Mouse (Mus musculus): ENCODE measurements around the gene Atp6v0e.

Gene Atp6v0e

DNA sequence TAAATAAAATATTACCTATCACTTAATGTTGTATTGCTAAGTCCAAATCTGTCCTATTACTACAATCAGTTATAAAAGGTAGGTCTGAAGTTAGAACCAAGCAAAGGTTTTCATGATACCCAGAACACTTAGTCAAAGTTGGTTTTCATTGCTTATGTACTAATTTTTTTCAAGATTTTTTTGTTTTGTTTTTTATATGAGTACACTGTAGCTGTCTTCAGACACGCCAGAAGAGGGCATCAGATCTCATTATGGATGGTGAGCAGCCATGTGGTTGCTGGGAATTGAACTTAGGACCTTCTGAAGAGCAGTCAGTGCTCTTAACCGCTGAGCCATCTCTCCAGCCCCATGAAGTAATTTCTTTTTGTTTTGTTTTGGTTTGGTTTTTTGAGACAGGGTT lies 54.8 kb downstream of the Atp6v0e start:
- DNase-seq (ENCODE audit: extremely low spot score), result no peak

DNA sequence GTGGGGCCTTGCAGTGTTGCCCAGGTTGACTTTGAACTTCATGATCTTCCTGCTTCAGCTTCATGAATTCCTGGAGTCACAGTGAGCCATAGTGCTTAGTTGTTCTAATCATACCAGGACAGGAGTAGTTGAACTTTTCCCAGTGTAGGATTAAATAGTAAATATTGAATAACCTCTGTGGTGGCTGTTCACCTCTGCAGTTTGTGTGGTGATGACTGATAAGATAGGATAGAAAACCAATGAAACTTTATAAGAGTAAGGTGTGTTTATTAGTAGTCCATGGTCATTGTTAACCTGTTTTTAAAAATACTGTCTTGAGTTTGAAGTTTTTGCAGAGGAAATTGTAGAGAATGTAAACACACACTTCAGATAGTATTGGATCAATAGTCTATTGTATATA lies 56.4 kb downstream of the Atp6v0e start:
- DNase-seq (ENCODE audit: extremely low spot score), result no peak

GRCm38 (mm10) chr17:26721802-26722201 lies 58.8 kb downstream of the Atp6v0e start:
- DNase-seq (ENCODE audit: extremely low spot score), result no peak

DNA sequence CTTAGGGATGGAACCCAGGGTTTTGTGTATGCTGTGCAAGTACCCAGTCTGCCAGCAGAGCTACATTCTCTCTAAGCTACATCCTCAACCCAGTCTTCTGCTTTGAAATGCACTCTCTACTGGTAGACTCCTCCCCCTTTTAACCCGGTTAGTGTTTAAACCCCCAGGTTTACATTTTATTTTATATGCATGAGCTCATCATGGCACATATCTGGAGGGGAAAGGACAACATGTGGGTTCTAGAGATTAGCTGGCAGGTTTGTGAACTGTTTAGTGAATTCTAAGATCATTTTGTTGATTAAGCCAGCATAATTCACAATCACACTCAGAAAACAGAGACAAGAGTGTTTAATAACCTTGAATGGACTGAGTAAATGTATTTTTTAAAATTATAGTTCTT lies 61.8 kb downstream of the Atp6v0e start:
- no peak for DNase-seq (ENCODE audit: extremely low spot score)

DNA sequence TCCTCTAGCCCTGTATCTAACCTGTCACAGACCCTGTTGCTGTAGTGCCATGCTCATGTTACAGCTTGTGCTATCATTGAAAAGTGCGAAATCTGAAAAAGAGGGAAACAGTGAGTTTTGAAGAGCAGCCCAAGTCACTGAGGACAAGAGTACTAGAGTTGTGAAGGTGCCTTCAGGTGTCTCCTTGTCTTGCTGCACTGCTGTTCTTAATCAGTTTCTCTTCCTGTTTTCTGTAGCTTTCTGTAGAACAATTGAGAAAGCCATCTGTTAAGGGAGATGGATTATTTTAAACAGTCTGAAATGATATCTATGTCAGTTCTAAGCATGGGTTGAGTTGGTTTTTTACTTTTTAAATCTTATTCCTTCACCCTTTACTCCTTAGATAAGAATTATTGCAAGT lies 63.6 kb downstream of the Atp6v0e start:
- no peak for DNase-seq (ENCODE audit: extremely low spot score)

GRCm38 (mm10) chr17:26727110-26727755 lies 64.2 kb downstream of the Atp6v0e start:
- no peak for DNase-seq (ENCODE audit: extremely low spot score)

GRCm38 (mm10) chr17:26742581-26742980 lies 79.5 kb downstream of the Atp6v0e start:
- no peak for DNase-seq (ENCODE audit: extremely low spot score)

DNA sequence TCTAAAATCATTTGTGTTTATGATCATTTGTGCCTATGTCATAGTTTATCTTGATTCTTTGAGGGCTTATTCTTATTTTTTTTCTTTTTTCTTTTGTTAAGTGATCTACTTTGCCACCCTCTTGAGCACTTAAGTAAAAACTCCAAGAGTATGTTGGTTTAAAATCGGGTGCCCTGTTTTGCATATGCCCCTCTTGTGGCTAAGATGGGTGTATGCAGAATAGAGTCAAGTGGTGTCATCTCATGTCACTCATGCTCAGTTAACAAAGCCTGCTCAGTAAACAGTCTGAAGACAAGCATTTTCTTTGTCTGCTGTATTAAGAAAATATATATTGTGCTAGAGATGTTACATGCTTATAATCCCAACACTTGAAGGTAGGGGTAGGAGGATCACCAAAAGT lies 80.3 kb downstream of the Atp6v0e start:
- no peak for DNase-seq (ENCODE audit: extremely low spot score)

All from embryo, embryonic 9.5 days (tissue).